Mouse (Mus musculus): ENCODE data around the gene Lnpep. TPM values are rescaled to one million over a fixed set of nuclear protein-coding genes. Genes with fewer than 3 reads are reported as not detected.

Lnpep gene
- polyA plus RNA-seq, 1 experiment: 21.1 TPM

GRCm38 (mm10) chr17:17592926-17593325, 31.9 kb downstream of the Lnpep start:
- Histone ChIP-seq H3K27ac (ENCODE audit: insufficient read depth, low read length) (no peak overlapping the region), H3K4me3 (ENCODE audit: insufficient read depth, low read length) (no peak overlapping the region), H3K4me1 (ENCODE audit: control insufficient read depth, insufficient read depth, low read length) (no peaks in the 10 kb centered on the region; the same call in 1 of the 2 replicates)
- TF ChIP-seq CTCF (IDR thresholded peaks at IDR 0.05; ENCODE audit: extremely low read depth, insufficient read depth, low read length) (no peak), POLR2A (IDR thresholded peaks at IDR 0.05; ENCODE audit: extremely low read depth, insufficient read depth, low read length) (no peak)

- TF ChIP-seq CTCF (IDR thresholded peaks at IDR 0.05; ENCODE audit: extremely low read depth, insufficient read depth, low read length): no peak
- no peak for TF ChIP-seq POLR2A (IDR thresholded peaks at IDR 0.05; ENCODE audit: extremely low read depth, insufficient read depth, low read length)
- Histone ChIP-seq H3K27ac (ENCODE audit: insufficient read depth, low read length) (no peak overlapping the region), H3K4me1 (ENCODE audit: control insufficient read depth, insufficient read depth, low read length) (no peaks in the 10 kb centered on the region; the same call in 1 of the 2 replicates), H3K4me3 (ENCODE audit: insufficient read depth, low read length) (no peak overlapping the region)
These were observed 37.4 kb downstream of the Lnpep start for GRCm38 (mm10) chr17:17587333-17588047.

GRCm38 (mm10) chr17:17585115-17585514, 39.7 kb downstream of the Lnpep start:
- no peak overlapping the region for H3K27ac ChIP-seq (ENCODE audit: insufficient read depth, low read length)
- TF ChIP-seq CTCF (IDR thresholded peaks at IDR 0.05; ENCODE audit: extremely low read depth, insufficient read depth, low read length) (no peak), POLR2A (IDR thresholded peaks at IDR 0.05; ENCODE audit: extremely low read depth, insufficient read depth, low read length) (no peak)
- no peak overlapping the region for H3K4me3 ChIP-seq (ENCODE audit: insufficient read depth, low read length)
- no peaks in the 10 kb centered on the region; the same call in 1 of the 2 replicates for H3K4me1 ChIP-seq (ENCODE audit: control insufficient read depth, insufficient read depth, low read length)

GRCm38 (mm10) chr17:17583896-17584295, 41.0 kb downstream of the Lnpep start:
- H3K4me1 ChIP-seq (ENCODE audit: control insufficient read depth, insufficient read depth, low read length): no peaks in the 10 kb centered on the region; the same call in 1 of the 2 replicates
- H3K4me3 ChIP-seq (ENCODE audit: insufficient read depth, low read length): no peak overlapping the region

GRCm38 (mm10) chr17:17581234-17581633, 43.6 kb downstream of the Lnpep start:
- H3K4me1 ChIP-seq (ENCODE audit: control insufficient read depth, insufficient read depth, low read length): no peaks in the 10 kb centered on the region; the same call in 1 of the 2 replicates
- no peak overlapping the region for H3K27ac ChIP-seq (ENCODE audit: insufficient read depth, low read length)
- H3K4me3 ChIP-seq (ENCODE audit: insufficient read depth, low read length): no peak overlapping the region
- TF ChIP-seq CTCF (IDR thresholded peaks at IDR 0.05; ENCODE audit: extremely low read depth, insufficient read depth, low read length): no peak
- no peak for TF ChIP-seq POLR2A (IDR thresholded peaks at IDR 0.05; ENCODE audit: extremely low read depth, insufficient read depth, low read length)

More at GRCm38 (mm10) chr17:17583896-17584295, 41.0 kb downstream of the Lnpep start:
- TF ChIP-seq CTCF (IDR thresholded peaks at IDR 0.05; ENCODE audit: extremely low read depth, insufficient read depth, low read length) (no peak), POLR2A (IDR thresholded peaks at IDR 0.05; ENCODE audit: extremely low read depth, insufficient read depth, low read length) (no peak)
- H3K27ac ChIP-seq (ENCODE audit: insufficient read depth, low read length): no peak overlapping the region

- Histone ChIP-seq H3K4me1 (ENCODE audit: control insufficient read depth, insufficient read depth, low read length) (no peaks in the 10 kb centered on the region; the same call in 1 of the 2 replicates), H3K4me3 (ENCODE audit: insufficient read depth, low read length) (no peak overlapping the region), H3K27ac (ENCODE audit: insufficient read depth, low read length) (no peak overlapping the region)
- TF ChIP-seq CTCF (IDR thresholded peaks at IDR 0.05; ENCODE audit: extremely low read depth, insufficient read depth, low read length): no peak
- no peak for TF ChIP-seq POLR2A (IDR thresholded peaks at IDR 0.05; ENCODE audit: extremely low read depth, insufficient read depth, low read length)
These were observed 48.5 kb downstream of the Lnpep start for GRCm38 (mm10) chr17:17576399-17576798.

- TF ChIP-seq POLR2A (IDR thresholded peaks at IDR 0.05; ENCODE audit: extremely low read depth, insufficient read depth, low read length): no peak
- no peak for TF ChIP-seq CTCF (IDR thresholded peaks at IDR 0.05; ENCODE audit: extremely low read depth, insufficient read depth, low read length)
- Histone ChIP-seq H3K4me1 (ENCODE audit: control insufficient read depth, insufficient read depth, low read length) (no peaks in the 10 kb centered on the region), H3K27ac (ENCODE audit: insufficient read depth, low read length) (no peak overlapping the region), H3K4me3 (ENCODE audit: insufficient read depth, low read length) (no peak overlapping the region)
These were observed 57.8 kb downstream of the Lnpep start for GRCm38 (mm10) chr17:17567071-17567470.

GRCm38 (mm10) chr17:17548958-17549357, 75.9 kb downstream of the Lnpep start:
- Histone ChIP-seq H3K4me1 (ENCODE audit: control insufficient read depth, insufficient read depth, low read length) (no peaks in the 10 kb centered on the region), H3K4me3 (ENCODE audit: insufficient read depth, low read length) (no peak overlapping the region), H3K27ac (ENCODE audit: insufficient read depth, low read length) (no peak overlapping the region)
- no peak for TF ChIP-seq POLR2A (IDR thresholded peaks at IDR 0.05; ENCODE audit: extremely low read depth, insufficient read depth, low read length)

- H3K27ac ChIP-seq (ENCODE audit: insufficient read depth, low read length): no peak overlapping the region
- no peak overlapping the region for H3K4me3 ChIP-seq (ENCODE audit: insufficient read depth, low read length)
- no peak for TF ChIP-seq CTCF (IDR thresholded peaks at IDR 0.05; ENCODE audit: extremely low read depth, insufficient read depth, low read length)
- TF ChIP-seq POLR2A (IDR thresholded peaks at IDR 0.05; ENCODE audit: extremely low read depth, insufficient read depth, low read length): no peak
- H3K4me1 ChIP-seq (ENCODE audit: control insufficient read depth, insufficient read depth, low read length): no peaks in the 10 kb centered on the region
These were observed 93.5 kb downstream of the Lnpep start for GRCm38 (mm10) chr17:17531338-17531737.

GRCm38 (mm10) chr17:17516384-17517016, 108.3 kb downstream of the Lnpep start:
- H3K4me3 ChIP-seq (ENCODE audit: insufficient read depth, low read length): no peak overlapping the region
- no peak overlapping the region for H3K27ac ChIP-seq (ENCODE audit: insufficient read depth, low read length)
- H3K4me1 ChIP-seq (ENCODE audit: control insufficient read depth, insufficient read depth, low read length): no peaks in the 10 kb centered on the region
- no peak for TF ChIP-seq POLR2A (IDR thresholded peaks at IDR 0.05; ENCODE audit: extremely low read depth, insufficient read depth, low read length)
- no peak for TF ChIP-seq CTCF (IDR thresholded peaks at IDR 0.05; ENCODE audit: extremely low read depth, insufficient read depth, low read length)

All from cortical plate, adult 2 months (tissue).